Mouse (Mus musculus): ENCODE measurements around the gene Haus2. TPM values are rescaled to one million over a fixed set of nuclear protein-coding genes. Genes with fewer than 3 reads are reported as not detected.
"Not testable (repeated sequence)": the region's sequence is repeated elsewhere in the genome, so short reads cannot be mapped to it uniquely, and the experiment has no call there.

Haus2 gene
- total RNA-seq (2021): 10 to 100 TPM; 12.3 to 13.1 TPM

GRCm38 (mm10) chr2:120608830-120609723, at the start of gene Haus2, which contains the start of gene Lrrc57:
Gene Haus2 (plus strand): TSS chr2:120609383.
Gene Lrrc57 (minus strand): TSS chr2:120609520.
- DNase-seq: peak; percentile 94 to 96
- intact Hi-C loops (cut with DNase I): loop anchor here (2.0 to 5.0 kb wide), 3 partner anchors 20 to 62 kb away; partner anchors contain the start of genes Snap23 and Stard9

- intact Hi-C loops (cut with DNase I): no loop called here
Measured at GRCm38 (mm10) chr2:120561524-120561923, 47.7 kb upstream of the Haus2 start.

GRCm38 (mm10) chr2:120562859-120563234, 46.3 kb upstream of the Haus2 start:
- no peak for DNase-seq
- intact Hi-C loops (cut with DNase I): loop anchor here (2.0 kb wide), 1 partner anchor 22 kb away; no protein-coding TSS in a partner anchor

More at GRCm38 (mm10) chr2:120561524-120561923, 47.7 kb upstream of the Haus2 start:
- no peak for DNase-seq

GRCm38 (mm10) chr2:120563235-120563990, 45.8 kb upstream of the Haus2 start, which contains the start of gene Zfp106:
Gene Zfp106 (minus strand): TSS chr2:120563843.
- DNase-seq: peak; percentile 91 to 92
- intact Hi-C loops (cut with DNase I): loop anchor here (2.0 kb wide), 1 partner anchor 23 kb away; no protein-coding TSS in a partner anchor

GRCm38 (mm10) chr2:120564548-120565188, 44.5 kb upstream of the Haus2 start:
- intact Hi-C loops (cut with DNase I): loop anchor here (5.0 kb wide), 1 partner anchor 43 kb away; the partner anchor contains the start of genes Haus2 and Lrrc57

GRCm38 (mm10) chr2:120565363-120565762, 43.8 kb upstream of the Haus2 start:
- intact Hi-C loops (cut with DNase I): loop anchor here (5.0 kb wide), 1 partner anchor 42 kb away; the partner anchor contains the start of genes Haus2 and Lrrc57
- no peak for DNase-seq

More at GRCm38 (mm10) chr2:120564548-120565188, 44.5 kb upstream of the Haus2 start:
- DNase-seq: not testable (repeated sequence)

- peak; percentile 97 for DNase-seq
- intact Hi-C loops (cut with DNase I): loop anchor here (5.0 kb wide), 1 partner anchor 40 kb away; the partner anchor contains the start of genes Haus2 and Lrrc57
Measured at GRCm38 (mm10) chr2:120566886-120567797, 42.0 kb upstream of the Haus2 start, which contains the start of gene Snap23. Gene Snap23 (plus strand): TSS chr2:120567671.

- DNase-seq: no peak
- intact Hi-C loops (cut with DNase I): loop anchor here (5.0 kb wide), 1 partner anchor 39 kb away; the partner anchor contains the start of genes Haus2 and Lrrc57
Measured at GRCm38 (mm10) chr2:120567798-120568320, 41.3 kb upstream of the Haus2 start.

GRCm38 (mm10) chr2:120571081-120571480, 38.1 kb upstream of the Haus2 start:
- no peak for DNase-seq
- intact Hi-C loops (cut with DNase I): no loop called here

- DNase-seq; intact Hi-C loops (cut with DNase I): not testable (repeated sequence)
Measured at GRCm38 (mm10) chr2:120572161-120572560, 37.0 kb upstream of the Haus2 start.

- no peak for DNase-seq
- intact Hi-C loops (cut with DNase I): no loop called here
Measured at GRCm38 (mm10) chr2:120575121-120575520, 34.1 kb upstream of the Haus2 start.

GRCm38 (mm10) chr2:120575978-120576377, 33.2 kb upstream of the Haus2 start:
- DNase-seq: no peak
- intact Hi-C loops (cut with DNase I): no loop called here

- no peak for DNase-seq
- intact Hi-C loops (cut with DNase I): no loop called here
Measured at GRCm38 (mm10) chr2:120577799-120578198, 31.4 kb upstream of the Haus2 start.

- DNase-seq: peak; percentile 10 to 14
- intact Hi-C loops (cut with DNase I): no loop called here
Measured at GRCm38 (mm10) chr2:120578286-120578685, 30.9 kb upstream of the Haus2 start.

GRCm38 (mm10) chr2:120589759-120590158, 19.4 kb upstream of the Haus2 start:
- intact Hi-C loops (cut with DNase I): no loop called here
- no peak for DNase-seq

GRCm38 (mm10) chr2:120592227-120592626, 17.0 kb upstream of the Haus2 start:
- DNase-seq: no peak
- intact Hi-C loops (cut with DNase I): no loop called here

GRCm38 (mm10) chr2:120597734-120598133, 11.4 kb upstream of the Haus2 start:
- DNase-seq: no peak
- intact Hi-C loops (cut with DNase I): no loop called here

- intact Hi-C loops (cut with DNase I): no loop called here
- DNase-seq: no peak
Measured at GRCm38 (mm10) chr2:120599506-120599905, 9.7 kb upstream of the Haus2 start.

Measured in heart, postnatal 10 days (tissue).